Comparison of ENCODE assay signal across 8 mouse cellular contexts in genomic region chr17:29322603-29322962, GRCm38 (mm10). TPM values are rescaled to one million over a fixed set of nuclear protein-coding genes. Genes with fewer than 3 reads are reported as not detected.
A peak's percentile ranks its signal among the peaks of the same experiment; 100 is the strongest.
DNase-seq lines count a peak whose midpoint lies in the region; ATAC-seq lines count a peak whose summit lies in the region.

No protein-coding gene starts in this region.

- peak overlapping the region; percentile 3 for H3K4me2 ChIP-seq in embryonic facial prominence, embryonic 11.5 days (ENCODE audit: low read depth, low read length)

- H3K9me3 ChIP-seq in embryonic facial prominence, embryonic 11.5 days (replicated peaks; ENCODE audit: control insufficient read depth, low read length), result no peaks in the 10 kb centered on the region

- peaks cover 25% of the 10 kb centered on the region for H3K27me3 ChIP-seq in embryonic facial prominence, embryonic 11.5 days (ENCODE audit: control insufficient read depth, insufficient read depth, low read length)

- H3K36me3 ChIP-seq in embryonic facial prominence, embryonic 11.5 days (replicated peaks; ENCODE audit: control insufficient read depth, insufficient read depth, low read depth, low read length), result no peaks in the 10 kb centered on the region

- 8% methylated on average over 18 of the region's 18 CpGs for WGBS in embryonic facial prominence, embryonic 11.5 days
- 25% methylated on average over 18 of the region's 18 CpGs for WGBS in large intestine, adult 2 months

- peaks cover 5% of the 10 kb centered on the region for H3K4me1 ChIP-seq in embryonic facial prominence, embryonic 11.5 days (ENCODE audit: control insufficient read depth, insufficient read depth, low read length)

- no peak overlapping the region for H3K27ac ChIP-seq in embryonic facial prominence, embryonic 11.5 days (replicated peaks; ENCODE audit: low read depth, low read length)

- DNase-seq in heart, adult 11 months, result peak; percentile 90
- DNase-seq in heart, postnatal 4 days, result no peak
- DNase-seq in embryonic facial prominence, embryonic 11.5 days (ENCODE audit: low spot score), result peak; percentile 62
- DNase-seq in large intestine, adult 2 months (ENCODE audit: low read depth, low spot score), result peak; percentile 78
- DNase-seq in lung, postnatal 4 days, result peak; percentile 84 to 91
- DNase-seq in ovary, postnatal 36 days (ENCODE audit: low spot score), result no peak
- no peak for DNase-seq in thymus, postnatal 10 days (ENCODE audit: low spot score in 2 of 2)
- DNase-seq in adrenal gland, postnatal 10 days, result no peak

- ATAC-seq in embryonic facial prominence, embryonic 11.5 days (replicated peaks; ENCODE audit: insufficient number of reproducible peaks, low FRiP score, low TSS enrichment, low read depth), result no peak

- H3K4me3 ChIP-seq in embryonic facial prominence, embryonic 11.5 days (ENCODE audit: low read depth, low read length), result no peak overlapping the region; the same call in 1 of the 2 replicates

- no peak overlapping the region for H3K9ac ChIP-seq in embryonic facial prominence, embryonic 11.5 days (replicated peaks; ENCODE audit: low read length)

RNA-seq across cellular contexts. Expression of gene Pi16, which starts 5.1 kb away (rescaled TPM):
- 10 to 100 TPM in 1 of 2 experiments, 1 to 10 TPM in 1; 8.8 to 10.2 TPM for total RNA-seq in heart, postnatal 4 days (2021)
- 0.32 and 0.56 TPM in 2 replicates for polyA plus RNA-seq in embryonic facial prominence, embryonic 11.5 days (2014; fragmentation: Nextera tagmentation; extraction: Ambion mirVana)
- 1.4 and 1.5 TPM in 2 replicates for polyA plus RNA-seq in large intestine, adult 2 months (2012; rRNA removed)
- 10 to 100 TPM; 24.5 to 26.1 TPM for total RNA-seq in adrenal gland, postnatal 10 days (2021)

RNA-seq across cellular contexts. Expression of gene Mtch1, which starts 25.2 kb away (rescaled TPM):
- total RNA-seq in heart, postnatal 4 days (2021), result 100 to 1,000 TPM; 358 to 374 TPM
- polyA plus RNA-seq in embryonic facial prominence, embryonic 11.5 days (2014; fragmentation: Nextera tagmentation; extraction: Ambion mirVana), result 370 and 382 TPM in 2 replicates
- 254 and 263 TPM in 2 replicates for polyA plus RNA-seq in large intestine, adult 2 months (2012; rRNA removed)
- 100 to 1,000 TPM; 330 to 395 TPM for total RNA-seq in adrenal gland, postnatal 10 days (2021)

RNA-seq across cellular contexts. Expression of gene Fgd2, which starts 38.1 kb away (rescaled TPM):
- 1 to 10 TPM; 2.1 to 2.8 TPM for total RNA-seq in heart, postnatal 4 days (2021)
- polyA plus RNA-seq in embryonic facial prominence, embryonic 11.5 days (2014; fragmentation: Nextera tagmentation; extraction: Ambion mirVana), result 7.0 and 8.6 TPM in 2 replicates
- polyA plus RNA-seq in large intestine, adult 2 months (2012; rRNA removed), result 16.6 and 25.9 TPM in 2 replicates
- 1 to 10 TPM; 4.6 to 7.4 TPM for total RNA-seq in adrenal gland, postnatal 10 days (2021)

RNA-seq across cellular contexts. Expression of gene BC004004, which starts 54.0 kb away (rescaled TPM):
- total RNA-seq in heart, postnatal 4 days (2021), result 100 to 1,000 TPM; 158 to 161 TPM
- polyA plus RNA-seq in embryonic facial prominence, embryonic 11.5 days (2014; fragmentation: Nextera tagmentation; extraction: Ambion mirVana), result 55.1 and 55.4 TPM in 2 replicates
- polyA plus RNA-seq in large intestine, adult 2 months (2012; rRNA removed), result 75.5 and 82.4 TPM in 2 replicates
- 100 to 1,000 TPM; 158 to 160 TPM for total RNA-seq in adrenal gland, postnatal 10 days (2021)

RNA-seq across cellular contexts. Expression of gene Ppil1, which starts 58.6 kb away (rescaled TPM):
- total RNA-seq in heart, postnatal 4 days (2021), result 10 to 100 TPM; 39.5 to 39.6 TPM
- 177 and 196 TPM in 2 replicates for polyA plus RNA-seq in embryonic facial prominence, embryonic 11.5 days (2014; fragmentation: Nextera tagmentation; extraction: Ambion mirVana)
- 37.7 and 40.0 TPM in 2 replicates for polyA plus RNA-seq in large intestine, adult 2 months (2012; rRNA removed)
- 10 to 100 TPM; 24.6 to 27.9 TPM for total RNA-seq in adrenal gland, postnatal 10 days (2021)

Comparison
In these comparisons a context has a peak if more than half of its experiments do, and no peak if none do; other contexts are left out.
1. DNase-seq: peak in heart, adult 11 months (single experiment), embryonic facial prominence, embryonic 11.5 days (single experiment), large intestine, adult 2 months (single experiment) and lung, postnatal 4 days (2 of 2); none in heart, postnatal 4 days (single experiment), ovary, postnatal 36 days (single experiment), thymus, postnatal 10 days (0 of 2) and adrenal gland, postnatal 10 days (single experiment).